Mouse (Mus musculus): ENCODE results near the gene Il17rd.

Gene Il17rd

GRCm38 (mm10) chr14:27037513-27037912 is 1.2 kb upstream of the Il17rd start:
- no peaks in the 10 kb centered on the region for H3K36me3 ChIP-seq (ENCODE audit: control insufficient read depth, insufficient read depth, low read length, poor library complexity, severe bottlenecking)
- H3K27me3 ChIP-seq (ENCODE audit: control insufficient read depth, insufficient read depth, low read length, poor library complexity, severe bottlenecking), result no peaks in the 10 kb centered on the region
- DNase-seq (ENCODE audit: low read depth, low spot score), result no peak

DNA sequence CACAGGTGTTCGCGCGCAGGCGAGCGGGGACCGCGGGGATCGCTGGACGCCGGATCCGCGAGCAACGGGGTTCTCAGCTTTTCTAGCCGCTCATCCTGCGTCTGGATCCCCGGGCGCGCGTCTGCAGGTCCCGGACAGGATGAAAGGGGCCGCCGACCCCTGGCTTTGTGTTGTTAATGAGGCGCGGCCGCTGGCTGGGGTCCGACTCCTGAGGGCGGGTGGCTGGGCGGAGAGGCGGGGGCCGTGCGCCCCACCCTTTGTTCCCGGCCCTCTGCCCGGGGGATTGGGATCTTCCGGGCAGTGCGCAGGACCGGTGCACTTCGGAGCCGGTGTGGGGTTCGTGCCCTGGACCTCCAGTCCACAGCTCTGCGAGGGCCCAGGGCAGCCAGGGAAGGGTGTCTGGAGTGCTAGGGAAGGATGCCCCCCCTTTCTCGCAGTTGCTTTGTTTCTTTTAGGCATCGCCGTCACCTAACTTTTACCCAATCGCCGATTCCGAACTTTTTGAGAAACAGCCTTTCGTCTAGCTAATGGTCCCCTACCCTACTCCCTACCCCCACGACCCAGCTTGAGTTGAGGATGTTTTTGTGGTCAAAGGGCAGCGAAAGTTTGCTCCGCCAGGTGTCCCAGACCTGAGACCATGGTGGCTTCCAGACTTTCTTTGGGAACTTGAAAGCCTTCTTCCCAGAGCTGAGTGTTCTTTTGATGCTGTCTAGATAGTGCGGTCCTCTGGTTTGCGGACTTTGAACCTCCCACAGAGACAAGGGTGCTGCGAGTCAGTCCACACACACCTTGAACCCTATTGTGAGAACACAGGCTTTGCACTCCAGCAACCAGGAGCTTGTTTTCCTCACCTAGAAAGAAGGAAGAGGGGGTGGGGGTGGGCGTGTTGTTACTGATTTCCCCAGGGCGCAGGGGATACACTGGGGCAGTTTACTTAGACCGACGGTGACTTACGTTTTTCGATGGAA is 824 bp downstream of the Il17rd start:
- peak; percentile 16 for DNase-seq (ENCODE audit: low read depth, low spot score)
- H3K36me3 ChIP-seq (ENCODE audit: control insufficient read depth, insufficient read depth, low read length, poor library complexity, severe bottlenecking), result no peaks in the 10 kb centered on the region
- H3K27me3 ChIP-seq (ENCODE audit: control insufficient read depth, insufficient read depth, low read length, poor library complexity, severe bottlenecking), result no peaks in the 10 kb centered on the region

- no peaks in the 10 kb centered on the region for H3K36me3 ChIP-seq (ENCODE audit: control insufficient read depth, insufficient read depth, low read length, poor library complexity, severe bottlenecking)
- DNase-seq (ENCODE audit: low read depth, low spot score), result no peak
- no peaks in the 10 kb centered on the region for H3K27me3 ChIP-seq (ENCODE audit: control insufficient read depth, insufficient read depth, low read length, poor library complexity, severe bottlenecking)
Measured at GRCm38 (mm10) chr14:27040451-27040850, 1.7 kb downstream of the Il17rd start.

DNA sequence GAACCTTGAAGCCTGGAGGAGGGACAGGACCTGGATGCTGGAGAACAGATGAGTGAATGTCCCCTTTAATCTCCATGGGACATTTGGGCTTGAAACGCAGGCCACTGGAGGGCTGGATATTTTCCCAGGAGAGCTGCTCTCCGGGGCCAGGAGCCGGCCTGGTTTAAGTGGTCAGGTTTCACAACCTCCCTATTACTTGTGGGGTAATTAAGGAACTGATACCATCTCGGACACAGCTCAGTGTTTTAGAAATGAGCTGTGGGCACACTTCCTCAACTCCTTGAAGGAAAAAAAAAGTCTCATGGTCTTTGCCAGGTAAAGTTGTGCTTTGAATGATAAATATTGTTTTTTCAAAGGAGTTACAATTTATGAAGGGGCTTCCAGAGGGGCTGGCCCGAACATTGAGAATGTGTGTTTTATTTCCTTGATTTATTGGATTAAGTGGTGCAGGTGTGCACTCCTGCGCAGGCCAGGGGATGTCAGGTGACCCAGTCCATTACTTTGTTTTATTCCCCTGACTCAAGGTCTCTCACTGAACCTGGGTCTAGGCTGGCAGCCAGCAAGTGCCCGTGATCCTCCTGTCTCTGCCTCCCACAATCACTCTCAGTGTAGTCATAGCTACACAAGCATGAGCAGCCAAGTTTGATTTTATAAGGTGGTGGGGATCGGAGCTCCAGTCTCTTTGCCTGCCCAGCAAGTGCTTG is 3.7 kb downstream of the Il17rd start:
- H3K36me3 ChIP-seq (ENCODE audit: control insufficient read depth, insufficient read depth, low read length, poor library complexity, severe bottlenecking), result no peaks in the 10 kb centered on the region
- H3K27me3 ChIP-seq (ENCODE audit: control insufficient read depth, insufficient read depth, low read length, poor library complexity, severe bottlenecking), result no peaks in the 10 kb centered on the region
- peak; percentile 56 for DNase-seq (ENCODE audit: low read depth, low spot score)

- Histone ChIP-seq H3K27me3 (ENCODE audit: control insufficient read depth, insufficient read depth, low read length, poor library complexity, severe bottlenecking) (no peaks in the 10 kb centered on the region), H3K36me3 (ENCODE audit: control insufficient read depth, insufficient read depth, low read length, poor library complexity, severe bottlenecking) (no peaks in the 10 kb centered on the region)
- no peak for DNase-seq (ENCODE audit: low read depth, low spot score)
Measured at GRCm38 (mm10) chr14:27043416-27043815, 4.7 kb downstream of the Il17rd start.

GRCm38 (mm10) chr14:27044221-27044966 is 5.7 kb downstream of the Il17rd start:
- DNase-seq (ENCODE audit: low read depth, low spot score), result no peak
- H3K36me3 ChIP-seq (ENCODE audit: control insufficient read depth, insufficient read depth, low read length, poor library complexity, severe bottlenecking), result no peaks in the 10 kb centered on the region
- H3K27me3 ChIP-seq (ENCODE audit: control insufficient read depth, insufficient read depth, low read length, poor library complexity, severe bottlenecking), result no peaks in the 10 kb centered on the region

DNA sequence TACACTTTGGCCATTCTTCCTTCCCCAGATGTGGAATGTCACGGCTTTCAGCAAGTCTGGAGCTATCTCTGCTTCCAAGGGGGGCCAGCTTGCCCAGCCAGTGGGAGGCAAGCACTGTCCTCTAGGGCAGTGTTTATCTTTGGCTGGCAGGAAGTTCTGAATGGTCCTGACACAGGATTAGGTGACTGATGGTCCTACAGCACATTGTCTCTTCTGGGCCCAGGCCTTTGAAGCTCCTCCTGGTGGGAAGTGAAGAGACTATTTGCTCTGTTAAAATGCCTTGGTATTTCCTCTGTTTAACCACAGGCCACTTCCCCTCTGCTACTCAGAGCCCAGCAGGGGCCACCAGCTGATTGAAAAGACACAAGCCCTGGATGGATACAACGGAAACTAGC is 6.2 kb downstream of the Il17rd start:
- Histone ChIP-seq H3K27me3 (ENCODE audit: control insufficient read depth, insufficient read depth, low read length, poor library complexity, severe bottlenecking) (no peaks in the 10 kb centered on the region), H3K36me3 (ENCODE audit: control insufficient read depth, insufficient read depth, low read length, poor library complexity, severe bottlenecking) (no peaks in the 10 kb centered on the region)
- peak; percentile 54 for DNase-seq (ENCODE audit: low read depth, low spot score)

- Histone ChIP-seq H3K27me3 (ENCODE audit: control insufficient read depth, insufficient read depth, low read length, poor library complexity, severe bottlenecking) (no peaks in the 10 kb centered on the region), H3K36me3 (ENCODE audit: control insufficient read depth, insufficient read depth, low read length, poor library complexity, severe bottlenecking) (no peaks in the 10 kb centered on the region)
- DNase-seq (ENCODE audit: low read depth, low spot score), result no peak
Measured at GRCm38 (mm10) chr14:27048231-27048956, 9.7 kb downstream of the Il17rd start.

GRCm38 (mm10) chr14:27050043-27050442 is 11.3 kb downstream of the Il17rd start:
- Histone ChIP-seq H3K36me3 (ENCODE audit: control insufficient read depth, insufficient read depth, low read length, poor library complexity, severe bottlenecking) (no peaks in the 10 kb centered on the region), H3K27me3 (ENCODE audit: control insufficient read depth, insufficient read depth, low read length, poor library complexity, severe bottlenecking) (no peaks in the 10 kb centered on the region)
- DNase-seq (ENCODE audit: low read depth, low spot score), result no peak

- no peaks in the 10 kb centered on the region for H3K27me3 ChIP-seq (ENCODE audit: control insufficient read depth, insufficient read depth, low read length, poor library complexity, severe bottlenecking)
- H3K36me3 ChIP-seq (ENCODE audit: control insufficient read depth, insufficient read depth, low read length, poor library complexity, severe bottlenecking), result no peaks in the 10 kb centered on the region
- DNase-seq (ENCODE audit: low read depth, low spot score), result no peak
Measured at GRCm38 (mm10) chr14:27050560-27051510, 12.1 kb downstream of the Il17rd start.

- Histone ChIP-seq H3K36me3 (ENCODE audit: control insufficient read depth, insufficient read depth, low read length, poor library complexity, severe bottlenecking) (no peaks in the 10 kb centered on the region), H3K27me3 (ENCODE audit: control insufficient read depth, insufficient read depth, low read length, poor library complexity, severe bottlenecking) (no peaks in the 10 kb centered on the region)
- no peak for DNase-seq (ENCODE audit: low read depth, low spot score)
Measured at GRCm38 (mm10) chr14:27051511-27051895, 12.8 kb downstream of the Il17rd start.

GRCm38 (mm10) chr14:27058535-27059223 is 19.9 kb downstream of the Il17rd start:
- no peak for DNase-seq (ENCODE audit: low read depth, low spot score)
- Histone ChIP-seq H3K36me3 (ENCODE audit: control insufficient read depth, insufficient read depth, low read length, poor library complexity, severe bottlenecking) (no peaks in the 10 kb centered on the region), H3K27me3 (ENCODE audit: control insufficient read depth, insufficient read depth, low read length, poor library complexity, severe bottlenecking) (peaks cover 1% of the 10 kb centered on the region)

- H3K27me3 ChIP-seq (ENCODE audit: control insufficient read depth, insufficient read depth, low read length, poor library complexity, severe bottlenecking), result peaks cover 1% of the 10 kb centered on the region
- H3K36me3 ChIP-seq (ENCODE audit: control insufficient read depth, insufficient read depth, low read length, poor library complexity, severe bottlenecking), result no peaks in the 10 kb centered on the region
- no peak for DNase-seq (ENCODE audit: low read depth, low spot score)
Measured at GRCm38 (mm10) chr14:27059224-27059558, 20.4 kb downstream of the Il17rd start.
